Mouse (Mus musculus) cerebellum, adult 9-11 months (tissue): ENCODE measurements around the gene Ccdc110.

Source experiments
- DNase-seq: peaks from one replicate; pipeline ENCODE4 v3.0.0; 2022

The Ccdc110 gene

GRCm38 (mm10) chr8:45986665-45987064 lies 52.2 kb downstream of the Ccdc110 start:
- DNase-seq, result no peak

- DNase-seq, result no peak
Measured at GRCm38 (mm10) chr8:45988189-45988588, 53.8 kb downstream of the Ccdc110 start.

GRCm38 (mm10) chr8:45990631-45991310 lies 56.4 kb downstream of the Ccdc110 start:
- DNase-seq, result no peak
